Mouse (Mus musculus) midbrain, postnatal 0 days (tissue): Measurements from ENCODE around the gene Matk. TPM values are rescaled to one million over a fixed set of nuclear protein-coding genes. Genes with fewer than 3 reads are reported as not detected.
A peak's percentile ranks its signal among the peaks of the same experiment; 100 is the strongest.

ENCODE experiments used
- ATAC-seq: fragments of 200-750 bp; cut with Nextera tagmentation; 2 replicates; pipeline ENCODE4 v1.8.0; 2017; ENCODE audit warnings: moderate number of reproducible peaks, mild to moderate bottlenecking, moderate TSS enrichment, moderate library complexity; ENCODE audit not compliant: low FRiP score
- DNase-seq: peaks from one replicate; pipeline ENCODE4 v3.0.0-alpha.2; 2015; ENCODE audit warnings: low spot score
- H3K27ac ChIP-seq: fragments of 300-500 bp; sonication (generic); 2 replicates; pipeline ENCODE4 v1.5.1; 2014; ENCODE audit warnings: low read depth, mild to moderate bottlenecking, low read length, mixed read lengths
- H3K27me3 ChIP-seq: fragments of 300-500 bp; sonication (generic); 2 replicates; pipeline ENCODE4 v1.6.1; 2014; ENCODE audit warnings: low read length, control low read depth, mixed read lengths; ENCODE audit not compliant: insufficient read depth
- H3K36me3 ChIP-seq: fragments of 300-500 bp; sonication (generic); 2 replicates; pipeline ENCODE4 v1.6.1; 2014; ENCODE audit warnings: low read length, control low read depth, mixed read lengths; ENCODE audit not compliant: insufficient read depth
- H3K4me1 ChIP-seq: fragments of 300-500 bp; sonication (generic); 2 replicates; pipeline ENCODE4 v1.6.1; 2014; ENCODE audit warnings: mild to moderate bottlenecking, control low read depth, antibody characterized with exemption, low read length, mixed read lengths; ENCODE audit not compliant: insufficient read depth
- H3K4me2 ChIP-seq: fragments of 300-500 bp; sonication (generic); 2 replicates; pipeline ENCODE4 v1.6.1; 2014; ENCODE audit warnings: low read depth, mild to moderate bottlenecking, low read length, mixed read lengths; ENCODE audit not compliant: poor library complexity, severe bottlenecking
- H3K4me3 ChIP-seq: fragments of 300-500 bp; sonication (generic); 2 replicates; pipeline ENCODE4 v1.5.1; 2014; ENCODE audit warnings: low read depth, mild to moderate bottlenecking, low read length, moderate library complexity
- H3K9ac ChIP-seq: fragments of 300-500 bp; sonication (generic); replicated peaks from 2 replicates; pipeline ENCODE4 v1.6.1; 2014; ENCODE audit warnings: mild to moderate bottlenecking, low read length, moderate library complexity, mixed read lengths; ENCODE audit not compliant: poor library complexity, severe bottlenecking
- H3K9me3 ChIP-seq: fragments of 300-500 bp; sonication (generic); 2 replicates; pipeline ENCODE4 v1.6.1; 2016; ENCODE audit warnings: low read length, control low read depth
- CTCF ChIP-seq: IDR thresholded peaks from 2 replicates; pipeline ENCODE4 v1.5.1; 2016; ENCODE audit warnings: antibody characterized with exemption, mild to moderate bottlenecking
- WGBS: fragments of 180-500 bp; shearing (Covaris S2); extraction: QIAGEN DNeasy Blood & Tissue Kit; methylation state at CpG from one replicate; pipeline ENCODE4 v1.1.7; 2014; 5-methylcytosine and 5-hydroxymethylcytosine counted together
- polyA plus RNA-seq: library from polyadenylated mRNA; unstranded; fragments of >200 nt; fragmentation: Nextera tagmentation; extraction: Ambion mirVana; gene quantifications from 2 replicates; pipeline ENCODE4 v1.2.1, GENCODE M21; 2015
- total RNA-seq: library from RNA; depleted of rRNA; stranded (reverse); fragments of >200 nt; gene quantifications from 2 replicates; pipeline ENCODE4 v1.2.3, GENCODE M21; 2014; rRNA removed

The Matk gene
- total RNA-seq, result 110 and 114 TPM in 2 replicates
- polyA plus RNA-seq, result 96.9 and 108 TPM in 2 replicates

GRCm38 (mm10) chr10:81252424-81253419 lies at the start of gene Matk:
Gene Matk (plus strand): TSS chr10:81252935.
- Histone ChIP-seq H3K9ac (peak within 1 kb of the TSS; percentile 46), H3K36me3 (peaks cover 15% of the 10 kb centered on the region), H3K27ac (peak within 1 kb of the TSS; percentile 69), H3K4me2 (peak within 1 kb of the TSS; percentile 68), H3K27me3 (peaks cover under 1% of the 10 kb centered on the region; the same call in 1 of the 2 replicates), H3K4me3 (peak within 1 kb of the TSS; percentile 36), H3K4me1 (peaks cover 7% of the 10 kb centered on the region), H3K9me3 (no peaks in the 10 kb centered on the region)
- DNase-seq, result peak; percentile 86
- TF ChIP-seq CTCF, result peak; percentile 58
- ATAC-seq, result peak; percentile 76
- 5% methylated on average over 39 of the region's 44 CpGs for WGBS

DNA sequence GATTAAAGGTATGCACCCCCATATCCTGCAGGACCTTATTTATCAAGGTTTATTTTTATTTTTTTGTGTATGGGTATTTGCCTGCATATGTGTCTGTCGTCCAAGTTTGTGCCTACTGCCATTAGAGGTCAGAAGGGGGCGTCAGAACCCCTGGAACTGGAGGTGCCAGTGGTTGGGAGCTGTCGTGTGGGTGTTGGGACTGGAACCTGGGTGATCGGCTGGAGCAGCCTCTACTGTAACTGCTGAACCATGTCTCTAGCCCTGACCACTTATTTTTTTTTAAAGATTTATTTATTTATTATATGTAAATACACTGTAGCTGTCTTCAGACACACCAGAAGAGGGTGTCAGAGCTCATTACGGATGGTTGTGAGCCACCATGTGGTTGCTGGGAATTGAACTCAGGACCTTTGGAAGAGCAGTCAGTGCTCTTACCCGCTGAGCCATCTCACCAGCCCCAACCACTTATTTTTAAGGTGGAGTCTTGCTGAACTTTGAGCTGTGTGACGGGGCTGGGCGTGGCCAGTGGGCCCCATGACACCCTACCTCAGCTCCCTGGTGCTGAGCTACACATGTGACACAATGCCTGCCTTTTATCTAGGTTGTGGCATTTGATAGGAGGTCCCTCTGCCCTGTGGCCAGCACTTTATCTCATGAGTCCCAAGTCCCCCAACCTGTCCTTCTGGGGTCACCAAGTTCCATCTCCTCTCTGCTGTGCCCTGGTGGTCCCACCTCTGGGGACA lies 49.6 kb upstream of the Matk start:
- Histone ChIP-seq H3K9me3 (no peaks in the 10 kb centered on the region), H3K4me3 (no peak overlapping the region), H3K36me3 (peaks cover 27% of the 10 kb centered on the region), H3K27ac (0 out of 2 replicates have a peak overlapping the region, but pooled peaks have one; percentile 51), H3K4me1 (no peaks in the 10 kb centered on the region), H3K4me2 (no peak overlapping the region), H3K9ac (no peak overlapping the region), H3K27me3 (no peaks in the 10 kb centered on the region)
- ATAC-seq (peak; percentile 5; the same call in 1 of the 2 replicates), DNase-seq (no peak)
- peak; percentile 15; the same call in 1 of the 2 replicates for TF ChIP-seq CTCF
- WGBS, result 72% methylated on average over 8 of the region's 8 CpGs

DNA sequence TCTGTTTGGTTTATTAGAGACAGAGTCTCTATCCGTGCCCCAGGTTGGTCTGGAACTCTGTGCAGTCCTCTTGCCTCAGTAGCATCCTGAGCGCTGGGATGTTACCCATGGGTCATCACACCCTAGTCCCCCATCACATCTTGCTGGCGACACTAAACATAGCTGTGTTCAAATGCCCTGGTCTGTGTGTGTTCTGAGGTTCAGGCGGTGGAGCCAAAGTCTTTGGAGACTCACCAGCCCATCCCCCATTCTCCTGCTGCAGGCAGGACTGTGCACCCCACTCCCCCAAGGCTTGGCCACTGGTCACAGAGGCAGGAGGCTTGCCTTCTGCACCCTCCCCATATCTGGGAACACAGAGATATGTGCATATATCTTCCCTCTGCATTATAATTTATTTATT lies 48.6 kb upstream of the Matk start:
- WGBS, result 72% methylated on average over 4 of the region's 4 CpGs
- H3K9me3 ChIP-seq, result no peaks in the 10 kb centered on the region
- H3K4me1 ChIP-seq, result no peaks in the 10 kb centered on the region
- no peak for TF ChIP-seq CTCF
- peak overlapping the region; percentile 51; the same call in 1 of the 2 replicates for H3K27ac ChIP-seq
- H3K9ac ChIP-seq, result no peak overlapping the region
- DNase-seq (no peak), ATAC-seq (no peak)
- no peak overlapping the region for H3K4me2 ChIP-seq
- H3K27me3 ChIP-seq, result no peaks in the 10 kb centered on the region
- no peak overlapping the region for H3K4me3 ChIP-seq
- peaks cover 31% of the 10 kb centered on the region for H3K36me3 ChIP-seq

DNA sequence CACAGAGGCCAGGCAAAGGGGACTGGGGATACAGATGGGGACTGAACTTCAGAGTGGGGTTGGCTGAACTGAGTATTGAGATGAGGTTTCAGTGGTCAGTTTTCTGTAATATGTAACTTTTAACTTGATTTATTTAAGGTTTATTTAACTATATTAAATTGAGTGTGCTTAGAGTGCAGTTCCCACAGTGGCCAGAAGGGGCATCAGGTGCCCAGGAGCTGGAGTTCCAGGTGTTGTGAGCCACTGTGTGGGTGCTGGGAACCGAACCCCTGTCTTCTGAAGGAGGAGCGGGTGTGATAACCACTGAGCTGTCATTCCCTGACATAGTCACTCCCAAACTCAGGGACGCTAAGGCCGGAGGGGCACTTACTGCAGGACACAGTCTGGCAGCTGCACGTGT lies 42.6 kb upstream of the Matk start:
- no peak for ATAC-seq
- peak; percentile 59 for TF ChIP-seq CTCF
- H3K36me3 ChIP-seq, result peaks cover 73% of the 10 kb centered on the region
- WGBS, result 97% methylated on average over 5 of the region's 5 CpGs
- no peak overlapping the region for H3K4me2 ChIP-seq
- no peak overlapping the region for H3K9ac ChIP-seq
- DNase-seq, result no peak
- no peak overlapping the region for H3K4me3 ChIP-seq
- no peak overlapping the region for H3K27ac ChIP-seq
- no peaks in the 10 kb centered on the region for H3K4me1 ChIP-seq
- H3K9me3 ChIP-seq, result no peaks in the 10 kb centered on the region
- no peaks in the 10 kb centered on the region for H3K27me3 ChIP-seq

- Histone ChIP-seq H3K4me3 (no peak overlapping the region), H3K9ac (no peak overlapping the region), H3K27me3 (no peaks in the 10 kb centered on the region), H3K4me2 (no peak overlapping the region), H3K4me1 (no peaks in the 10 kb centered on the region), H3K9me3 (no peaks in the 10 kb centered on the region), H3K36me3 (peaks cover 72% of the 10 kb centered on the region), H3K27ac (no peak overlapping the region)
- DNase-seq (no peak), ATAC-seq (no peak)
- 93% methylated on average over 6 of the region's 6 CpGs for WGBS
- no peak for TF ChIP-seq CTCF
These were observed 36.5 kb upstream of the Matk start for GRCm38 (mm10) chr10:81216260-81216659.
